Mouse (Mus musculus) left cerebral cortex, postnatal 4 days (tissue): ENCODE results near the gene Sypl2. TPM values are rescaled to one million over a fixed set of nuclear protein-coding genes. Genes with fewer than 3 reads are reported as not detected.
A peak's percentile ranks its signal among the peaks of the same experiment; 100 is the strongest.
"Not testable (repeated sequence)": the region's sequence is repeated elsewhere in the genome, so short reads cannot be mapped to it uniquely, and the experiment has no call there.

Experiments used
- DNase-seq: peaks from one replicate; pipeline ENCODE4 v3.0.0-alpha.2; 2022
- intact Hi-C: fragments of 180-260 bp; cut with DNase I; formaldehyde crosslinking; loops from one replicate; pipeline ENCODE4 v1.15.1; 2025
- total RNA-seq, 2 experiments: library from RNA; stranded (reverse); gene quantifications; 2 replicates each; pipeline ENCODE4 v1.2.3; 2021

Gene Sypl2
- 1 to 10 TPM in 1 of 2 experiments, under 1 TPM in 1; 0.98 to 1.4 TPM for total RNA-seq

DNA sequence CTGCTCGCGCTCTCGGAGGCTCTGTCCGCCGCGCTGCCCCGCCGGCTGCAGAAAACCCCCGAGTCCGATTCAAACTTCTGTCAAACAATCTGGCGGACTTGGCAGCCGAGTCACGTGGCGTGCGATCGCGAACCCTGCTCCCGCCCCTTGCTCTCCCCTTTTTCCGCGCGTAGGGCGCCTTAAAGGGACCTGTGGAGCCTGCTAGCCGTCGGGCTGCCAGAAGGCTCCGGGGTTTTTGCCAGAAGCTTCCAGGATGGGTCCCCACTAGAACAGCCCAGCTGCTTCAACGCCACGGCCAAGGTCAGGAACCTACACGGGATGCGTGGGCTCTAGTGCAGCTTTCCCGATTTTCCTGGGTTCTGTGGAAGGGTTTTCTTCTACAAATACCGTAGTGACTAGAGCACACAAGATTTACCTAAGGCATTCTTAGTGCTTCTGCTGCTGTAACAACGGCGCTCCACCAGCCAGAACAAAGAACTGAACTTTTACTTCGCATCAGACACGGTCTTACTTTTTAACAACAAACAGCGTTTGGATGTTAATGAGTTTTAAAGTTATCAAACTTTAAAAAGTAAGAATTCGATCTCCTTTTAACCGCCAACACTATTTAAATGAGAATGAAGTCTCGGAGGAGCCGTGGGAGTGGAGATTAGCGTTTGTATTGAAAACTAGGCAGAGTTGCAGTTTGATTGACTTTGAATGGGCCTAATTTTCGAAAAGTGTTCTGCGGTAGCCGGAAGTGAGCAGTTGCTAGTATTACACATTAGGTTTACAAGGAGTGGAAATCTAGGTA lies at the start of gene Sypl2:
Sypl2 (minus strand) TSS at position 91 of the 793 bp plus-strand sequence.
- intact Hi-C loops = no loop called here
- peak; percentile 67 for DNase-seq

DNA sequence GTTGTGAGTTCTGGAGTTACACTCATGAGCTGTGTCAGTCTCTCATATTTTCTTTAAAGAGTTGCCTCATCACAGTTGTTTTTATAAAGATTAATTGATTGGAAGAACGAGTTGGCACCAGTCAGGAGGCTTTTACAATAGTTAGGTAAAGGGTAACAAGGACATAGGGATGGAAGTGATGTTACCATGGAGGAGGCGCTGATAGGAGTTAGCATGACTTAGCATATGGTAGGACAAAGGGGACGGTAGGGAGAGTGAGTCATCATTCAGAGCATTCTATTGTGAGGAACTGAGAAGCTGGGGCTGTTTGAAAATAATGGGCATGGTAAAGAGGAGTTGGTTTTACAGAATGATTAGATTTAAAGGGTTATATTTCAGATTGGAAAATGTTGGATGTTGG lies 32.9 kb upstream of the Sypl2 start:
- DNase-seq = no peak
- intact Hi-C loops = no loop called here

DNA sequence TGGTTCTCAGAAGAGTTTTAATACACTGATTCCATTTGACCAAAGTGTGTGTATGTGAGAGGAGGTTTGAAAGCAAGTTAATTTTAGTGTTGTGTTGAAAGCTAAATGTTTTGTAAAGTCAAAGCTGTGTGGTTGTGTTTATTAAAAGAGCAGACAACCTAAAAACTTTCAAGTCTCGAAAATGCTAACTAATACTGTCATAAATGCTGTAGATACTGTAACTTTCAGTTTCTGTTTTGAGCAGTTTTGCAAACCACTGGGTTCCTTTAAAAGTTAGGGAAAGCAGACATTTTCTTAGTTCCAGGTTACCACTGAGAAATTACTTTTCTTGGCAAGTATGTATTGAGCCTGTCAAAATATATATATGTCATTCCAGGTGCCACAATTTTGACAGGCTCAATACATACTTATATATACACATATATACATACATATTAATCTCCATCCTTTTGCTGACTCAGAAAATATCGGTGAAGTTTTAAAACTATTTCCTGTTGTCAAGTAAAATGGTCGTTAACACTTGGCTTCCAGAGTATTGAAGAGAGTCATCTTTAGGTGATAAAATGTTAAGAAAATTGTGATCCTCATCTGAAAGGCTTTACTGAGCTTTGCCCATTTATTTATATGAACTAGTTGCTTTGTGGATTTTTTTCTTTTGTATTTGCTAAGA lies 31.5 kb upstream of the Sypl2 start:
- intact Hi-C loops = no loop called here

DNA sequence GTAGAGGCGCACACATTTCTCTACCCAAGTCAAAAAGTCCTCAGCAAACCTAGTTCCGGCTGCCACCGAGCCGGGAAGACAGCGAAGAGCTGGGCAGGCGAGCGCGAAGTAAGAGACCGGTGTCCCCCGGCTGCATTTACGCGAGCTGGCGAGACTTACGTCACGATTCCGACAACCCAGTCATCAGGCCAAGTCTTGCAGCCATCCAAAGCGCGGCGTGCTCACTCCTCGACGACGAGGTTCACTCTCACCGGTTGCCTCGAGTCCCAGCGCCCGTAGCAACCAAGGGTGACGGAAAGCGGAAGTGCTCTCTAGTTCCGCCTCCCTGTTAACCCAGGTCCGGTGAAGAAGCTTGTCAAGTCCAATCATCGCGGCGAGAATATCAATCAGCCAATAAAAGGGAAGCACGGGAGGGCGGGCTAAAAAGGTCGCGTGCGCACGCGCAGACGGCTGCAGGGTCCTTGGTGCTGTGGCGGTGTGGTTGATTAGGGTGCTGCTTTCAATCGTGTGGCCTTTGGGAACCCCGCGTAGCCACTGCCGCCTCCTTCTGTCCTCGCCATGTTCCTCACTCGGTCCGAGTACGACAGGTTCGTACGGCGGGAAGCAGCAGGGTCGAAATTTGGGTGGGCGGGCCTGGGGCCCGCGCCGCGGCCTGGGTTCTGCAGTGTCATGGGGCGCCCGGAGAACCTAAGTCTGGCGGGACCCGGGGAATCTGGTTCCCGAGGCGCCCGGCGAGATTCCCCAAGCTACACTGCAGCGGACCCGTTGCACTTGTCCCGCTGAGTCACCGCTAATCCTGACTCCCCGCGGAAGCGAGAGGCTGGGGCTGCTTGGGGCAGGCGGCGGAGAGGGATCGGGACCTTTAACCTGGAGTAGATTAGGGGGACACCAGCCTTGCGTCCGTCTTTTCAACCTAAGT lies 30.5 kb upstream of the Sypl2 start, which contains the start of gene Psma5:
Psma5 (plus strand) TSS at position 208 of the 919 bp plus-strand sequence.
- DNase-seq = peak; percentile 97
- intact Hi-C loops = no loop called here

More for the DNA sequence above, 31.5 kb upstream of the Sypl2 start:
- DNase-seq = no peak

DNA sequence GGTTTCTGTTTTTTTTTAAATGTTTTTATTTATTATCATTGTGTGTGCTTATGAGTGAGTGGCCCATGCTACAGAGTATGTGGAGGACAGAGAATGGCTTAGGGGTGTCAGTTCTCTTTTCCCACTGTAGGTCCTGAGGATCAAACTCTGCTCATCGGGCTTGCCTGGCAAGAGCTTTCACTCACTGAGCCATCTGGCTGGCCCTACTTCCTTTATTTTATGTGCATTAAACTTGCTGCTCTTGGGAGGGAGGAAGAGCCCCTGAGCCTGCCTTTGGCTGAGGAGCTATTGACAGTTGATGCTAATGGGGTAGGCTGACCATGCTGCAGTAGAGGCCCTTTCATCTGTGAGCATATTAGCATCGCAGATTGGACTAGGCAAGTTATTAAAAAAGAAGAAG lies 20.4 kb upstream of the Sypl2 start:
- DNase-seq = no peak
- intact Hi-C loops = no loop called here

DNA sequence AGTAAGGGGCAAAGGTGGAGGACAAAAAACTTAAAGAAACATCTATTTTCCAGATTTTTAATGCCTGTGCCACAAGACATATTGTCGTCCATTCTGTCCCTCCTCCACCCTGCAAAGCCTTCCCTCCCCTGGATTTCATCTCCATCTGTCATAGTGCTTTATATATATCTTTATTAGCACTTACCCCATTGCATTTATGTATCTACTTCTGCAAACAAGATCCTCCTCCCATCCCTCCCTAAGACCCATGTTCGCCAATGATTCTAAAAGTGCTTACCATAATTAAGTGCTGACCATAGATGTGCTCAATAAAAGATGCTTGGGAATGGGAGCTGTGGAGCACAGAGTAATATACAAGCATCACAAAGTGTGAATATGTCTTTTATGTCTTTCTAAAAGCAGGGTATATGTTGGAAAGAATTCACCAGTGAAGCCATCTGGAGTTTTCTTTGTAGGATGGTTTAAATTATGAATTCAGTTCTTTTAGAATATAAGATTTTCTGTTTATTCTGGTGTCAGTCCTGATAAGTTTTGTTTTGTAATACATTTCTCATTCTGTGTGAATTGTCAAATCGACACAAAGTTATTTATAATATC lies 14.9 kb upstream of the Sypl2 start:
- no peak for DNase-seq
- intact Hi-C loops = no loop called here

DNA sequence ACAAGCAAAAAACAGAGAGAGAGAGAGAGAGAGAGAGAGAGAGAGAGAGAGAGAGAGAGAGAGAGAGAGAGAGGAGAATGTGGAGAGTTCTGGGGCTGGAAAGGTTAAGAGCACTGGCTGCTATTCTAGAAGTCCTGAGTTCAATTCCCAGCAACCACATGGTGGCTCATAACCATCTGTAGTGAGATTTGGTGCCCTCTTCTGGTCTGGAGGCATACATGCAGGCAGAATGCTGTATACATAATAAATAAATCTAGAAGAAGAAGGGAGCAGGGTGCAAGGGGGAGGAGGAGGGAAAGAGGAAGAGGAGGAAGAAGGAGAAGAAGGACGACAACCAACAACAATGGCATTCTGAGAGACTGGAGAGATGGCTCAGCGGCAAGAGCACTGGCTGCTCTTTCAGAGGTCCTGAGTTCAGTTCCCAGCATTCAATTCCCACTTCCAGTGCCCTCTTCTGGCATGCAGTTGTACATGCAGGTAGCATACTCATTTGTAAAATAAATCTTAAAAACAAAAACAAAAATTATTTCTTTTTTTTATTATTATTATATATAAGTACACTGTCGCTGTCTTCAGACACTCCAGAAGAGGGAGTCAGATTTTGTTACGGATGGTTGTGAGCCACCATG lies 11.1 kb upstream of the Sypl2 start:
- intact Hi-C loops, DNase-seq: not testable (repeated sequence)

DNA sequence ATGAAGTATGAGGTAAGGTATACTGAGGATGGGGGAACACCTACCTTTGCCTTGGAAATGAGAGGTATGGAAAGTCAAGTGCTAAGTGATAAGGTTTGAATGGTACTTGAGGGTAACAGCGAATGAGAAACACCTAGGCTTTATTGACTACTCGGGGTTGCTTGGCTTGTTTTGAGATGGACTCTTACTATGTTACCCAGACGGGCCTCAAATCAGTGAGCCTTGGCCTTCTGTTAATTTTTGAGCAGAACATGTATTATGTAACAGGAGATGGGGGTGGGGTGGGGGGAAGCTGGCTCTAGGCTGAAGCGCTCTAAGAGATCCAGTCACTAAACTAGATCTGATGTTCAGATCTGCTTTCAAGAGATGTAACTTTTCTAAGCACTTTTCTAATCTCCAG lies 5.2 kb upstream of the Sypl2 start:
- no peak for DNase-seq
- intact Hi-C loops = no loop called here

DNA sequence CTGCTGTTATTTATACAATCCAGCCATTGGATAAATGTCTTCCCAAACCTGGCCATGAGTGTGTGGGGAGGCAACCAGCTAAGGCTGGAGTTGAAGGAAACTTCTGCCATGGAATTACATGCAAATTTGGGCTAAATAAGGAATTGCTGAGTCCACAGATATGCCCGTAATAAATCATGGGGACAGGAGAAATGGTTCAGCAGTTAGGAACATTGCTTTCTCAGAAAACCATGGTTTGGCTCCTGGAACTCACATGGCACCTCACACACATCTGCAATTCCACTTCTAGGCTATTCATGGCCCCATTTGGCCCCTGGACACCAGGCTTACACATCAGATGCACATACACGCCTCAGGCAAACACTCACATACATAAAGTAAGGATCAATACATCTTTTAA lies 1.1 kb upstream of the Sypl2 start:
- intact Hi-C loops = no loop called here
- DNase-seq = no peak

DNA sequence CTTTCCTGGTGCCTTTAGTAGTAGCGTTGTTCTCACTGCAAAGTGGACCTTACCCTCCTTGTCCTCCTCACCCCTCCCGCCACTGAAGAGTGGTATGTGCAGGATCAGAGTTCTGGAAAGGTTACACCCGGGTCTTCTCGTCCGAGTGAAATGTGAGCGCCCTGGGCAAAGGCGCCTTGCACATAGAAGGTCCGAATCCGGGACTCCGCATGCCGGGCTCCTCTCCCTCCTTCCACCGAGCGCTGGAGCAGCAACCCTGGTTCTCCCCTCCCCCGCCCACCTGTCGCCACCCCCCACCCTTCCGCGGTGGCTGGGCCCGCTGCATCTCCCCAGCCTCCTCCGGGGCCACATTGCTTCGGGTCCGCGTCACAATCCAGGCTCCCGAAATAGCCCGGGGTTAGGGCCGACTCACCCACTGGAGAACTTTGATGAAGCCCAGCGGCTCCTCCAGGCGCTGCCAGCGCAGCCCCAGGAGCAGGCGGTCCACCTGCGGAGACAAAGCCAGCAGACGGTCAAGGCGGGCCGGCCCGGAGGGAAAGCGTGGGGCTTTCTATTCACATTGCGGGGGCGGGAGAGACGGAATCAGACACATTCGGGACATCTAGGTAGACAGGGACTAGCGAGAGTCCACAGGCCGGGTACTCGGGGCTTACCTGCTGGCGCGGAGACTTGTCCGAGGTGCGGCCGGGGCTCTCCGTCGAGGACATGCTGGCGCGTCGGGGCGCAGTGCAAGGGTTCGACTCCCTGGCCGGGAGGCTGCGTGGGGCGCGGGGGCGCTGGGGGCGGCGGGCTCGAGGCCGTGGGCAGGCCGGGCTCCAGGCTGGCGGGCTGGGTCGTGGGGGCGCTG lies 514 bp downstream of the Sypl2 start:
- no peak for DNase-seq
- intact Hi-C loops = no loop called here

DNA sequence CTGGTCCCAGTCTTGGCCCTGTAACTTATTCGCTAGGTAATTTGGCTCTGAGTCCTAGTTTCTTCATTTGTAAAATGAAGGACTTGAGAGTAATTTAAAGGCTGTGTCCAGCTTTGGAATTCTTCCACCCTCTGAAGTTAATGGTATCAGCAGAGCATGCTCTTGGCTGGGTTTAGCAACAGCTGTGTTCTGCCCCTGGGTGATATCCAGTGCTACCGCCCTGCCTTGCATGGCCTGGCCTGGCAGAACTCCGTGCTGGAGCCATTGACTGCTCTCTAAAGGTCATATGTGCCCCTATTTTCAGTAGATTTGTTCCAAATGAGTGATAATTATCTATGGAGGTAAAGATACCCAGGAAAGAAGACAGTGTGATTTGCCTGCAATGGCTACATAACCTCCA lies 5.8 kb downstream of the Sypl2 start:
- DNase-seq = peak; percentile 28
- intact Hi-C loops = no loop called here

DNA sequence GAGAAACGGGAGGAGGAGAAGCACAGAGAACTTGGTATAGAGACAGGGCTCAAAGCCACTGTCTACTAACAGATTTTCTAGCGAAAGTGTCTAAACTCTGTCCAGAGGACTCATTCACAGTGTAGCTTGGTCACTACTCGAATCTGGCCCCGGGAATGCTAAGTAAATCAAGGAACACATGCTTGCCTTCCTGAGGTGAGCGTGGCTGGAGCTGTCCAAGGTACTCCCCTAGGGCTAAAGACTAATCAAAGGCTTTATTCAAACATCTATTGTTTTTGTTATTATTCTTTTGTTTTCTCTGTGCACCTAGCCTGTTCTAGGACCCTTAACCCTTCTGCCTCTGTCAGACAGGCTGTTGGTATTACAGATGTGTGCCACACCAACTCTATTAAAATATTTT lies 11.7 kb downstream of the Sypl2 start:
- no peak for DNase-seq
- intact Hi-C loops = no loop called here

DNA sequence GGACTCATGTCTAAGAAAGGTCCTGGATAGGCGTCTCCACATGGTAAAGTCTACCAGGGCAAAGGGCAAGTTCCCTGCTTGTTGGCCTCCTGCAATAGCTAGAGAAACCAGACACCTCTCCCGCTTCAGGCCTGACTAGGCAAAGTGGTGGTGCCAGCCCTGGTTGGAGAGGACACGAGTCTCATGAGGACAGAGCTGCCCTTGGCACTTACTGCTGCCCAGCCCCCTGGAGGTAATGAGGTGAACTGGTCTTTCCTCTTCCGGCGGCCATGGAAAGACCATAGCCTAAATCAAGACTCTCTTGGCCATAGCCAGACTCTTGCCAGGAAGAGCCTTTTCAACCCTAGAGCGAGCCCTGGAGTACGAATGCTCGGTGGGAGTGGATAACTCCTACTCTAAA lies 14.0 kb downstream of the Sypl2 start:
- intact Hi-C loops = no loop called here
- DNase-seq = peak; percentile 43

DNA sequence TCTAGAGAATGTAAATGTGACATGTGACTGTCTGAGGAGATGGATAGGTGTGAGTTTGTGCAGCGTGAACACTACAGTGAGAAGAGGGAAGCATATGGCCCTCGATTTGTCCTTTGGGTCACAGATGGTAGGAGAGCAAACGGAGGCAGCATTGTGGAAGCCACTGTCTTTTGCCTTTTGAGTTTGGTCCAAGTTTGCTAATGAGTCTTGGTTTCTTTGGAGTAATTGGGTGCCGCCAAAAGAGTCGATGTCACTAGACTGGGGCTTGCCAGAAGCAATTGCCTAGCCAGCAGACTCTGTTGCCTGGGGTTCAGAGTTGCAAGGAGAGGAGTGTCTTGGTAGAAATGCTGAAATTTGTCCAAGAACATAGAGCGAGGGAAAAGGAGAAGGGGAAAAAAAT lies 14.6 kb downstream of the Sypl2 start:
- DNase-seq = peak; percentile 64
- intact Hi-C loops = no loop called here

DNA sequence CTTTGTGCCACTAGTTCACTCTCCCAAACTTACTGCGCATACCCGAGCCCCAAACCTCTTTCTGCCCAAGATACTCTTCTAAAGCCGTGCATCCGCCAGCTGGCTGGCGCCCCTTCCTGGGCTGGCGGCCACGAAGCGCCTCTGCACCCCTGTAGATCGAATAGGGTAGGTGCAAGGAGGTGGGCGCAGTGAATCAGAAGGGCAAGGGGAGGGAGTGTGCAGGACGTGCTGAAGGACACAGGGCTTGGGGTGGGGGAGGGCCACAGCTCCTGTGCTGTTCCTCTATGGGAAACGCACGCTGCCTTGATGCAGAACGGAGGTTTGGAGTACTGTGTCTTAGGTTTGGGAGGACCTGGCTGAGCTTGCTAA lies 15.7 kb downstream of the Sypl2 start, which contains the start of gene Atxn7l2:
Atxn7l2 (minus strand) TSS at position 164 of the 369 bp plus-strand sequence.
- intact Hi-C loops = no loop called here
- peak; percentile 87 for DNase-seq

DNA sequence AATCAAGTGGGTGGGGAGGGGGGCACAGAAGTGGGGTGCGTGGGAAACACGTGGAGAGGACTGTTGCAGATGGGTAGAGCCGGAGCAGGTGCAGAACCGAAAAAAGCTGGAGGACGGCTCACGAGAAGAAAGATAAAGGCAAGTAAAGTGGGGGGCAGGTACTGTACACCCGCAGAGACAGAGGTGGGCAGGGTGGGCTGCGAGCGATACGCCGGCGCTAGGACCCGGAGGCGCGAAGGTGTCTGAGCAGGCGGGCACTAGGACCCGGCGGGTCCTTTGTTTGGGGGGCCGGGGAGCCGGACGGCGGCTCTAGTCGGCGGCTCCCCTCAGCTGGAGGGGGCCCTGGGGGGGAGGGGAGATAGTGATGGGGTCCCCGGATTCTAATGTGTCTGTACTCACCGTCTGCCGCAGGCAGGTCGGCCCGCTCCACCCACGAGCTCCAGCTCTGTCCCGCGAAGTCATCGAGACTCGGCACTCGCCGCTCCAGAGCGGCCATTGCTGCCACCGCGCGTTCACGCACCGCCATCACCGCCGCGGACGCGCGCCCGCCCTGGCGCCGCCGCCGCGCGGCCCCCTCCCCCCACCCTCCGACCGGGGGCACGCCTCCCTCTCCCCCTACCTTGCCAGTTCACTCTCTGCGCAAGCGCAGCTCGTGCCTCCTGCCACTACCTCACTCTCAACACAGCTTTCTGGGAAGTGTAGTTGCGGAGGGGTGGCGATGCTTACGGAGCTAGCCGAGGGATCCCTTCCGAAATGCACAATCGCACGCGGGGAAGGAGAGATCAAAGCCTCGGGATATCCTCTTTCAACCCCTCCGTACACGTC lies 16.3 kb downstream of the Sypl2 start:
- DNase-seq = peak; percentile 97
- intact Hi-C loops = no loop called here

DNA sequence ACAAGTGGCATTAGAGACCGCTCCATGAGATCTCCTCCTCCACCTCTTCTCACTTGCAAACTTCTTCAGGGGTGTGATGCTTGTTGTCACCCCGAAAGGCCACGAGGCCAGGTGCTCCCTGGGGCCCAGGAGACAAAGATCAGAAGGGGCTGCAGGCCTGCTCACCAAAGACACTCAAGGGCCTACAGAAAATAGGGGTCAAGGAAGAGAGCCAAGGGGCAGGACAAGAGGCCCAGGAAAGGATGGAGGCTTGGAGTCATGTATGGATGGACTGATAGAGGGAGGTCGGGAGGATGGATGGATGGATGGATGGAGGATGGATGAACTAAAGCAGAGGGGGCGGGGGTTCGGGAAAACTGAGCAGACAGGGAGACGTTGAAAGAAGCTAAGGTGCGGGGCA lies 16.9 kb downstream of the Sypl2 start:
- DNase-seq = no peak
- intact Hi-C loops = no loop called here

DNA sequence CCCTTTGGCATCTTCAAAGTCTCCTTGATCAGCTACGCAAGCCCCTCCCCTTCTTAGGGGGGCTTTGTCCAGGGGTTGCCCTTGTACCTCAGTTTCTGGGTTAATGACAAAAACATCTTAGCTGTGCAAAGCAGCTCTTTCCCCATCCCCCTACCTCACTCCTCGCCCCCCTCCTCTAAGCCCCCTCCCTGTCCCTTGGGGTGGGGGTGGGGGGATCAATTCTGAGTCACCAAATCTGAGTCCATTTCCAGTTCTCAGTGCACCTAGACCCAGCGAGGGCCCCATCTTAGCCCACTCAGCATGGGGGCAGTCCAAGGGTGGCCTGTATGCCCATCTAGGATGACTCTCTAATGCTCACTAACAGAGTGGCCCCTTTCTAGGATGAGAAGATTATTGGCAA lies 17.4 kb downstream of the Sypl2 start:
- intact Hi-C loops = no loop called here
- DNase-seq = peak; percentile 18
